Mouse (Mus musculus) midbrain, embryonic 11.5 days (tissue): ENCODE results near the gene Cd6. TPM values are rescaled to one million over a fixed set of nuclear protein-coding genes. Genes with fewer than 3 reads are reported as not detected.

Experiments used
- ATAC-seq: fragments of 200-750 bp; cut with Nextera tagmentation; 2 replicates; pipeline ENCODE4 v1.8.0; 2017; ENCODE audit warnings: moderate TSS enrichment, moderate library complexity; ENCODE audit not compliant: low FRiP score
- DNase-seq: peaks from one replicate; pipeline ENCODE4 v3.0.0; 2015; ENCODE audit warnings: low spot score; ENCODE audit errors: missing footprints
- H3K27ac ChIP-seq: fragments of 300-500 bp; sonication (generic); 2 replicates; pipeline ENCODE4 v1.5.1; 2014; ENCODE audit warnings: low read depth, low read length
- H3K27me3 ChIP-seq: fragments of 300-500 bp; sonication (generic); 2 replicates; pipeline ENCODE4 v1.6.1; 2014; ENCODE audit warnings: mild to moderate bottlenecking, low read length, moderate library complexity, mixed read lengths; ENCODE audit not compliant: control insufficient read depth, insufficient read depth
- H3K36me3 ChIP-seq: fragments of 300-500 bp; sonication (generic); 2 replicates; pipeline ENCODE4 v1.6.1; 2014; ENCODE audit warnings: mild to moderate bottlenecking, low read length, moderate library complexity, mixed read lengths; ENCODE audit not compliant: control insufficient read depth, insufficient read depth
- H3K4me1 ChIP-seq: fragments of 300-500 bp; sonication (generic); 2 replicates; pipeline ENCODE4 v1.6.1; 2014; ENCODE audit warnings: low read length; ENCODE audit not compliant: control insufficient read depth, insufficient read depth
- H3K4me2 ChIP-seq: fragments of 300-500 bp; sonication (generic); 2 replicates; pipeline ENCODE4 v1.6.1; 2014; ENCODE audit warnings: mild to moderate bottlenecking, moderate library complexity
- H3K4me3 ChIP-seq: fragments of 300-500 bp; sonication (generic); 2 replicates; pipeline ENCODE4 v1.5.1; 2014; ENCODE audit warnings: low read depth, low read length
- H3K9ac ChIP-seq: fragments of 300-500 bp; sonication (generic); 2 replicates; pipeline ENCODE4 v1.6.1; 2014; ENCODE audit warnings: low read length
- H3K9me3 ChIP-seq: fragments of 300-500 bp; sonication (generic); 2 replicates; pipeline ENCODE4 v1.6.1; 2016; ENCODE audit warnings: low read length; ENCODE audit not compliant: control insufficient read depth
- WGBS: fragments of 180-500 bp; shearing (Covaris S2); extraction: QIAGEN DNeasy Blood & Tissue Kit; methylation state at CpG from one replicate; pipeline ENCODE4 v1.1.7; 2014; 5-methylcytosine and 5-hydroxymethylcytosine counted together
- polyA plus RNA-seq: library from polyadenylated mRNA; unstranded; fragments of >200 nt; fragmentation: Nextera tagmentation; extraction: Ambion mirVana; gene quantifications from 2 replicates; pipeline ENCODE4 v1.2.1, GENCODE M21; 2014

Gene Cd6
- polyA plus RNA-seq, 1 experiment from 2014 or later: not detected

- Histone ChIP-seq H3K4me1 (peaks cover 2% of the 10 kb centered on the region; the same call in 1 of the 2 replicates), H3K4me3 (no peak overlapping the region), H3K36me3 (no peaks in the 10 kb centered on the region), H3K4me2 (no peak overlapping the region), H3K9me3 (no peaks in the 10 kb centered on the region), H3K27me3 (no peaks in the 10 kb centered on the region), H3K9ac (no peak overlapping the region), H3K27ac (no peak overlapping the region)
- 63% methylated on average over 7 of the region's 7 CpGs for WGBS
- DNase-seq: no peak
- ATAC-seq: no peak
Measured at GRCm38 (mm10) chr19:10821319-10821718, 8.5 kb downstream of the Cd6 start.

DNA sequence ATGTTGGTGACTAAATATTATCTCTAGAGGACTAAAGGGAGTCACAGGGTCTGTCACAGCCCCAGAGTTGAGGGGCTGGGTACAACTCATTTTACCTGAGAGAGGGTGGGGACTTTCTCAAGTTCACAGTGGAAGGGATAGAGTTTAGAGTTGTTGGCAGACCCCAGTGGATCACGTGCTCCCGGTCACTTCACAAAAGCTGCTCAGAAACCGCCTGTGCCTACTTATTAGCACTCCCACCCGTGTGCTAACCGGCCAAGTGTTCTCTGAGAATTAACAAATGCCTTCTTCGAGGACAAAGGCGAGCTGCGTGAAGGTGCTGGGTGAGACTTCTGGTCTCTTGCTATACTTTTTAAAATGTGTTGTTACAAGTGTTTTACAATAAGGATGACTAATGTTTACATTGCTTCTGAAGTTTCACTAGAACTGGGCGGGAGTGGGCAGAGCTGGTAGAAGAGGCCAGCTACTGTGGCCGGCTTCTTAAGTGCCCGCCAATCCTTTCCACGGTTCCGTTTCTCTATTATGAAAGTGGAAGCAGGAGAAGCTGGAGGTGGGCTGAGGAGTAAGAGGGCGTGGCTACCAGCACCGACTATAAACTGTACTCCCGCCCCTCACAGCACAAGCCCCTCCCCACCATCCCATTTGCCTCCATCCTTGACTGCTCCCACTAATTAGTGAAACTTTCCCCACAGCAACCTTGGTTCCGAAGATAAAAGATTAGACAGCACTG is 11.5 kb downstream of the Cd6 start:
- no peak for DNase-seq
- no peaks in the 10 kb centered on the region for H3K9me3 ChIP-seq
- ATAC-seq: no peak
- no peaks in the 10 kb centered on the region for H3K36me3 ChIP-seq
- no peaks in the 10 kb centered on the region for H3K27me3 ChIP-seq
- no peaks in the 10 kb centered on the region; the same call in 1 of the 2 replicates for H3K4me1 ChIP-seq
- no peak overlapping the region for H3K9ac ChIP-seq
- 46% methylated on average over 17 of the region's 17 CpGs for WGBS
- no peak overlapping the region for H3K4me3 ChIP-seq
- H3K27ac ChIP-seq: no peak overlapping the region
- no peak overlapping the region for H3K4me2 ChIP-seq

GRCm38 (mm10) chr19:10816462-10816861 is 13.4 kb downstream of the Cd6 start:
- Histone ChIP-seq H3K4me2 (no peak overlapping the region), H3K9me3 (no peaks in the 10 kb centered on the region), H3K27me3 (no peaks in the 10 kb centered on the region), H3K4me1 (no peaks in the 10 kb centered on the region; the same call in 1 of the 2 replicates), H3K4me3 (no peak overlapping the region), H3K36me3 (no peaks in the 10 kb centered on the region), H3K9ac (no peak overlapping the region), H3K27ac (no peak overlapping the region)
- ATAC-seq (no peak), DNase-seq (no peak)
- WGBS: 87% methylated on average over 2 of the region's 2 CpGs

DNA sequence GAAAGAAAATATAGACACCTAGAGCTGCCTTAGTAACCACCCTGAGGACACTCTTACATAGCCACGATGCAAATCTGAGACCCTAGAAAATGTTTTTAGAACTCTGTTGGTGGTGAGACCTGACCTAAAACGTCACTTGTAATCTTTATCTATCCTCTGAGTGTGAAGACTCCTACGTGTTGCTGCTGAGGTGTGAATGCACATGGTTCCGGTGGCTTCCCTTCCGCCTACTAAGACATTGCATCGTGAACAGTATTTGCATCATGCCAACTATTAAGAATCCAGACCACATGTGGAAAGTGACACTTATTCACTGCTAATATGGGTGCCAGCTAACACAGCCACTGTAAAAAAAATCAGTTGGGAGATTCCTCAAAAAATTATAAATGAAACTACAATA is 14.0 kb downstream of the Cd6 start:
- DNase-seq: no peak
- no peak for ATAC-seq
- Histone ChIP-seq H3K4me1 (no peaks in the 10 kb centered on the region; the same call in 1 of the 2 replicates), H3K27ac (no peak overlapping the region), H3K9ac (no peak overlapping the region), H3K4me3 (no peak overlapping the region), H3K36me3 (no peaks in the 10 kb centered on the region), H3K27me3 (no peaks in the 10 kb centered on the region), H3K4me2 (no peak overlapping the region), H3K9me3 (no peaks in the 10 kb centered on the region)
- 85% methylated on average over 6 of the region's 6 CpGs for WGBS

GRCm38 (mm10) chr19:10813905-10814304 is 16.0 kb downstream of the Cd6 start:
- no peaks in the 10 kb centered on the region for H3K27me3 ChIP-seq
- no peak overlapping the region for H3K27ac ChIP-seq
- no peaks in the 10 kb centered on the region for H3K9me3 ChIP-seq
- no peaks in the 10 kb centered on the region for H3K36me3 ChIP-seq
- DNase-seq: no peak
- no peak for ATAC-seq
- 74% methylated on average over 7 of the region's 7 CpGs for WGBS
- H3K4me1 ChIP-seq: peaks cover 2% of the 10 kb centered on the region; the same call in 1 of the 2 replicates
- H3K4me2 ChIP-seq: no peak overlapping the region
- H3K9ac ChIP-seq: no peak overlapping the region
- H3K4me3 ChIP-seq: no peak overlapping the region

DNA sequence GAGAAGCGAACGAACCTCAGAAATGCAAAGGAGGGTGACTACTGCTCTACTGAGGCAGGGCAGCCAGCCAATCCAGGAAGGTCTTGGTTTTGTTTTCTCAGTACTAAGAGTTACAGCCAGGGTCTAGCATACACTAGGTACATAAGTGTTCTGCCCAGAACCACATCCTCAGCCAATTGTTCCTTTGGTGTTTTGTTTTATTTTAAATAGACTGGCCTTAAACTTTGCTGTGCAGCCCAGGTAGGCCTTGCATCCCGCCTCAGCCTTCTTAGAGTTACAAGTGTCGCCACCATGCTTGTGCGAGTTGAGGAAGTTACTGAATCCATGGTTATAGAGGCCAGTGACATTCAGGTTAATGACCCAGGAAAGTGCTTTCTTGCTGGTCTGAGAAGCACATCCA is 16.8 kb downstream of the Cd6 start:
- Histone ChIP-seq H3K4me1 (peaks cover 2% of the 10 kb centered on the region; the same call in 1 of the 2 replicates), H3K27me3 (no peaks in the 10 kb centered on the region), H3K36me3 (no peaks in the 10 kb centered on the region), H3K4me2 (no peak overlapping the region), H3K4me3 (no peak overlapping the region), H3K27ac (no peak overlapping the region), H3K9me3 (no peaks in the 10 kb centered on the region), H3K9ac (no peak overlapping the region)
- no peak for DNase-seq
- no peak for ATAC-seq
- 98% methylated on average over 5 of the region's 5 CpGs for WGBS

DNA sequence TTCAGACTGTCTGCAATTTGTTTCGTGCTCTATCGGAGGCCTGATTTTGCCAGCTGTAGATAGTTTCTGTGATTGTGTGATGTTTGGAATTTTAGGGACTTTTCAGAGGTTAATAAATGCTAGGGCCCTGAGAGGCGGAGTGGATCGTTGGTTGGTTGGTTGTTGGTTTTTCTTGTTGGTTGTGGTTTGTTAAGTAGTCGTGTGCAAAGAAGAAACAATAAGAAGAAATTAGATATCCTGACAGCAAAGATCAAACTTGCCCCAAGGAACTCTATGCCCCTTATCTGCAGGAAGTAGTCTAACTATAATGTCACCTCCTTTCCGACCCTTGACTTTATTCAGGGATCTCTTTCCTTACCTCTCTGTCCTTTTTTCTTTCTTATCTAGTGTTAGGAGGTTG is 18.4 kb downstream of the Cd6 start:
- H3K27me3 ChIP-seq: no peaks in the 10 kb centered on the region
- H3K9ac ChIP-seq: no peak overlapping the region
- WGBS: 87% methylated on average over 6 of the region's 6 CpGs
- H3K4me3 ChIP-seq: no peak overlapping the region
- no peak for DNase-seq
- no peak overlapping the region for H3K4me2 ChIP-seq
- H3K36me3 ChIP-seq: no peaks in the 10 kb centered on the region
- no peak overlapping the region for H3K27ac ChIP-seq
- H3K9me3 ChIP-seq: no peaks in the 10 kb centered on the region
- no peak for ATAC-seq
- H3K4me1 ChIP-seq: peaks cover 2% of the 10 kb centered on the region; the same call in 1 of the 2 replicates

DNA sequence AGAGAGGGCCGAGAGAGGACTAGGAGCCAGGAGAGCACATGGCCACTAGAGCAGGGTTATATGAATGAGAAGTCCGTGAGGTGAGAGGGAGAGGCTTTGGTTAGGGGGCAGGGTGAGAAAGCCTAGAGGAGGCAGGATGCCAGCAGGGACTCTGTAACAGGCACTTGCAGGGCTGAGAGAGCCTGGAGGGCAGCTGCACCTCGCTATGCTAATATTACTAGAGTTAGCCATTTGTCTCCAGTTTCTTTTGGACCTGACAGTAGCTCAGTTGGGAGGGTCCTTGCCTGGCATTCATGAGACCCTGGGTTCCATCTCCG is 19.7 kb downstream of the Cd6 start:
- 61% methylated on average over 4 of the region's 4 CpGs for WGBS

DNA sequence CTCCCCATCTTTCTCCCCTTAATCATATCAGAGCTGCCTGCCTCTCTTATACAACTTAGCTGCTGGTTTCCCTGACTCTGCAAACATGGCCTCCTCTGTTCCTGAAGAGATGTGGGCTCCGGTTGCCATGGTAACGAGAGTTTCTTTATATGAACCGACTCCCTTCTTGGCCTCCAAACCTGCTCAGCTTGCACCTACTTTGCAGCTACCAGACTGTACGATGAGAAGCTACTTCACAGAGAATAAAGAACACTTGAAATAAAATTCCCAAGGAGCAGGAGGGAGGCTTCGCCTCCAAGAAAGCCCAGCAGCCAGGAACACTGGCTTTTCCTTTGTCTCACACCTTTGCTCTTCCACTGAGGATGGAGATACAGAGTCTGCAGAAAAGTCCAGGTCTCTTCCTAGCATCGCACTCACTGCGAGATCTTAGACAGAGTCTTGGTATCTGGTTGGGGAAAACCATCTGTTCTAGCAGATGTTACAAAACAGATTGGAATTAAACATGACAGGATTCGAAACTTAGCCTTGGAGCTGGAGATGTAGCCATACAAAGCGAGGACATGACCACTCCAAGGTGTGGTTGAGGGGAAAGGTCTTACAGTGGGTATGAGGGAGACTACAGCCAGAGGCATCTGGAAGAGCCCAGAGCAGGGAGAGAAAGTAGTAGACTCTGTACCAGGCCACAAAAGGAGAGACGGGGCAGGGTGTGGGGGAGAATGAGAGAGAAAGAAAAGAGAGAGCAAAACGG is 20.3 kb downstream of the Cd6 start:
- H3K4me1 ChIP-seq: peaks cover 2% of the 10 kb centered on the region; the same call in 1 of the 2 replicates
- no peak overlapping the region for H3K4me3 ChIP-seq
- no peaks in the 10 kb centered on the region for H3K36me3 ChIP-seq
- 76% methylated on average over 11 of the region's 11 CpGs for WGBS
- no peak overlapping the region for H3K4me2 ChIP-seq
- ATAC-seq (peak; percentile 33; the same call in 1 of the 2 replicates), DNase-seq (peak; percentile 83)
- no peak overlapping the region for H3K9ac ChIP-seq
- no peaks in the 10 kb centered on the region for H3K9me3 ChIP-seq
- no peaks in the 10 kb centered on the region for H3K27me3 ChIP-seq
- no peak overlapping the region for H3K27ac ChIP-seq

More for the DNA sequence above, 19.7 kb downstream of the Cd6 start:
- Histone ChIP-seq H3K9ac (no peak overlapping the region), H3K27ac (no peak overlapping the region), H3K36me3 (no peaks in the 10 kb centered on the region), H3K9me3 (no peaks in the 10 kb centered on the region), H3K4me1 (peaks cover 2% of the 10 kb centered on the region; the same call in 1 of the 2 replicates), H3K27me3 (no peaks in the 10 kb centered on the region), H3K4me2 (no peak overlapping the region), H3K4me3 (no peak overlapping the region)
- DNase-seq (no peak), ATAC-seq (no peak)
